ENCODE assay signal across 20 mouse cellular contexts in genomic region chr13:119722447-119722846, GRCm38 (mm10).
"Had no signal": no experiment of that assay in that cellular context is flagged by ENCODE, and none has a peak within 500 bp of the region (broad histone marks: within the 10 kb centered on the region; RNA-seq: fewer than 3 reads in every experiment).

No protein-coding gene starts in this region.

- ATAC-seq: liver, postnatal 0 days; lung, postnatal 0 days; midbrain, embryonic 15.5 days had no signal

- H3K4me3 ChIP-seq: kidney, embryonic 15.5 days; limb, embryonic 15.5 days; midbrain, embryonic 12.5 days; midbrain, embryonic 15.5 days; neural tube, embryonic 12.5 days; neural tube, embryonic 15.5 days had no signal

- H3K27ac ChIP-seq: kidney, embryonic 15.5 days; limb, embryonic 15.5 days; liver, embryonic 14.5 days; macrophage; midbrain, embryonic 12.5 days; midbrain, embryonic 15.5 days; neural tube, embryonic 12.5 days; neural tube, embryonic 15.5 days had no signal

- H3K4me1 ChIP-seq: kidney, embryonic 15.5 days; limb, embryonic 15.5 days; midbrain, embryonic 15.5 days; neural tube, embryonic 12.5 days; neural tube, embryonic 15.5 days had no signal

- H3K4me2 ChIP-seq: kidney, embryonic 15.5 days; limb, embryonic 15.5 days; liver, embryonic 11.5 days; lung, embryonic 14.5 days; midbrain, embryonic 12.5 days; midbrain, embryonic 15.5 days; neural tube, embryonic 12.5 days; neural tube, embryonic 15.5 days had no signal

- H3K36me3 ChIP-seq: kidney, embryonic 15.5 days; limb, embryonic 15.5 days; midbrain, embryonic 12.5 days; midbrain, embryonic 15.5 days; neural tube, embryonic 12.5 days had no signal

- H3K9ac ChIP-seq: kidney, embryonic 15.5 days; limb, embryonic 15.5 days; liver, embryonic 14.5 days; liver, postnatal 0 days; lung, embryonic 14.5 days; midbrain, embryonic 12.5 days; midbrain, embryonic 15.5 days; neural tube, embryonic 12.5 days; neural tube, embryonic 15.5 days had no signal

- H3K27me3 ChIP-seq: kidney, embryonic 15.5 days; limb, embryonic 15.5 days; midbrain, embryonic 12.5 days; midbrain, embryonic 15.5 days; neural tube, embryonic 12.5 days; neural tube, embryonic 15.5 days had no signal

- DNase-seq: kidney, adult 2 months; kidney, postnatal 10 days; kidney, postnatal 36 days; liver, postnatal 0 days; lung, embryonic 14.5 days; right cerebral cortex, adult 18-20 months; right cerebral cortex, postnatal 14 days; spleen, adult 18-20 months; thymus, adult 2 months; thymus, postnatal 14 days had no signal

- H3K9me3 ChIP-seq: kidney, embryonic 15.5 days; limb, embryonic 15.5 days; midbrain, embryonic 12.5 days; midbrain, embryonic 15.5 days; neural tube, embryonic 12.5 days; neural tube, embryonic 15.5 days had no signal
